Mouse (Mus musculus) spleen, adult 2 months (tissue): ENCODE measurements around the gene Abo. TPM values are rescaled to one million over a fixed set of nuclear protein-coding genes. Genes with fewer than 3 reads are reported as not detected.

ENCODE experiments used
- DNase-seq, 2 experiments: peaks; one replicate each; pipeline versions ENCODE4 v3.0.0 to v3.0.0-alpha.2; 2012 to 2021; ENCODE audit warnings: low spot score in 2 of 2, low read depth in 1 of 2
- H3K27ac ChIP-seq: fragments of 200-500 bp; 2 replicates; pipeline ENCODE4 v1.5.1; 2012; ENCODE audit warnings: low read length, inconsistent platforms; ENCODE audit not compliant: insufficient read depth
- H3K27me3 ChIP-seq: fragments of 200-500 bp; 2 replicates; pipeline ENCODE4 v1.6.1; 2012; ENCODE audit warnings: mild to moderate bottlenecking, moderate library complexity, low read length, inconsistent platforms; ENCODE audit not compliant: control insufficient read depth, insufficient read depth
- H3K36me3 ChIP-seq: fragments of 200-500 bp; 2 replicates; pipeline ENCODE4 v1.6.1; 2012; ENCODE audit warnings: mild to moderate bottlenecking, low read length, inconsistent platforms; ENCODE audit not compliant: control insufficient read depth, insufficient read depth
- H3K4me1 ChIP-seq: fragments of 200-500 bp; 2 replicates; pipeline ENCODE4 v1.6.1; 2011; ENCODE audit warnings: inconsistent platforms; ENCODE audit not compliant: control insufficient read depth, insufficient read depth, insufficient read length
- H3K4me3 ChIP-seq: fragments of 200-500 bp; 2 replicates; pipeline ENCODE4 v1.5.1; 2011; ENCODE audit warnings: mild to moderate bottlenecking, inconsistent platforms; ENCODE audit not compliant: insufficient read depth, insufficient read length; ENCODE audit errors: extremely low read depth
- CTCF ChIP-seq: fragments of 200-500 bp; IDR thresholded peaks from 2 replicates; pipeline ENCODE4 v1.5.1; 2011; ENCODE audit warnings: mild to moderate bottlenecking, inconsistent platforms; ENCODE audit not compliant: insufficient read depth, insufficient read length, insufficient replicate concordance; ENCODE audit errors: extremely low read depth
- POLR2A ChIP-seq: fragments of 200-500 bp; IDR thresholded peaks from 2 replicates; pipeline ENCODE4 v1.6.1; 2011; ENCODE audit warnings: low read depth, low read length, inconsistent platforms
- WGBS: fragments of 180-500 bp; shearing (Covaris S2); methylation state at CpG from one replicate; pipeline ENCODE4 v1.1.7; 2018; 5-methylcytosine and 5-hydroxymethylcytosine counted together
- polyA plus RNA-seq: library from polyadenylated mRNA; depleted of rRNA; stranded (reverse); fragments of >200 nt; gene quantifications from 2 replicates; pipeline ENCODE4 v1.2.3, GENCODE M21; 2012; rRNA removed

Gene Abo
- not detected in 2 replicates for polyA plus RNA-seq

DNA sequence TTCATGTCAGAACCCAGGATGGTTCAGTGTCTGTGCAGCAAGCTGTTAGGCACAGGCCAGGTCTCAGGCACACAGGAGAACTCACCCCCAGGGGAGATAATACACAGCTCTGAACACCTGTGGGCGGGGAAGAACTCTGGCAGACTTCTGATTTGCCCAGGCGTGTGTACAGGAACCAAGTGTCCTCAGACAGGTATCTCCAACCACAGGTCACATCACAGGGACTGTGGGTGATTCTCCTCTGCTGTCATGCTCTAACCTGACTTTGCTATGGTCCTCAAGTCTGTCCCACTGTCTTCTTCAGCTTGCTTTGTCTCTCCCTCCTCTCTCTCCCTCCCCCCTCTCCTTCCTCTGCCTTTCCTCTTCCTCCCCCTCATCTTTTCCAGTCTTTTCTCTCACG is at the start of gene Abo:
Gene Abo (minus strand): TSS at position 101 of the 400 bp plus-strand sequence.
- DNase-seq: no peak
- H3K4me3 ChIP-seq: no peak within 1 kb of the TSS
- no peaks in the 10 kb centered on the region for H3K27me3 ChIP-seq
- H3K27ac ChIP-seq: no peak within 1 kb of the TSS
- TF ChIP-seq POLR2A (no peak), CTCF (no peak)
- no peaks in the 10 kb centered on the region for H3K36me3 ChIP-seq
- 64% methylated on average over 3 of the region's 3 CpGs for WGBS
- no peaks in the 10 kb centered on the region for H3K4me1 ChIP-seq

DNA sequence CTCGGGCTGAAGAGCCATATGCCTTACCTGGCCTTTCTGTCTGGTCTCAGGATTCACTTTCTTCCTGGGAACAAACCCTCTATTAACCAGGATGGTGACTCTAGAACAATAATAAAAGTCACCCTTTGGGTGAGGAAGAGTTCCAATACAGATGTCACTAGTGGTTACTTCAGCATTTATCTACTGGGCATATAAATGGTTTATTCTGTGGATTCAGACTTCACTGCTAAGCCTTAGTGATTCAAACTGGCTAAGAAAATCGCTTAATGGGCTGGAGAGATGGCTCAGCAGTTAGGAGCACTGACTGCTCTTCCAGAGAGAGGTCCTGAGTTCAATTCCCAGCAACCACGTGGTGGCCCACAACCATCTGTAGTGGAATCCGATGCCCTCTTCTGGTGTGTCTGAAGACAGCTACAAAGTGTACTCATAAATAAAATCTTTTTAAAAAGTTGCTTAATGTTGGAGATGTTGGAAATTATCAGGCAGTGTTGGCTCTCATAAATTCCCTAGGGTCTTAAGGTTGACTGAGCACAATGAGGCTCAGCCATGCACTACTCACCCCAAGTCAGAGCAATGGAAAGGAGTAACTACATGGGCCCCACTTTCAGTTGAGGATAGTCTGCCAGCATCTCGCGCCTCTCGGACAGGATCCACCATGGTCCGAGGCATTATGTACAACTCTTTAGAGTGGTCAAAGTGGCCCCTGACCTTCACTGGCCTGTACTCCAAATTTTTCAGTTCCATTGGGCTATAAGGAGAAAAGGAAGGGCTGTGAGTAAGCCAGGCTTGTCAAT is 49.6 kb upstream of the Abo start:
- WGBS: 65% methylated on average over 8 of the region's 8 CpGs
- Histone ChIP-seq H3K4me1 (peaks cover 15% of the 10 kb centered on the region; the same call in 1 of the 2 replicates), H3K27me3 (no peaks in the 10 kb centered on the region), H3K36me3 (peaks cover 23% of the 10 kb centered on the region), H3K27ac (no peak overlapping the region), H3K4me3 (no peak overlapping the region)
- no peak for DNase-seq
- TF ChIP-seq POLR2A (no peak), CTCF (no peak)

DNA sequence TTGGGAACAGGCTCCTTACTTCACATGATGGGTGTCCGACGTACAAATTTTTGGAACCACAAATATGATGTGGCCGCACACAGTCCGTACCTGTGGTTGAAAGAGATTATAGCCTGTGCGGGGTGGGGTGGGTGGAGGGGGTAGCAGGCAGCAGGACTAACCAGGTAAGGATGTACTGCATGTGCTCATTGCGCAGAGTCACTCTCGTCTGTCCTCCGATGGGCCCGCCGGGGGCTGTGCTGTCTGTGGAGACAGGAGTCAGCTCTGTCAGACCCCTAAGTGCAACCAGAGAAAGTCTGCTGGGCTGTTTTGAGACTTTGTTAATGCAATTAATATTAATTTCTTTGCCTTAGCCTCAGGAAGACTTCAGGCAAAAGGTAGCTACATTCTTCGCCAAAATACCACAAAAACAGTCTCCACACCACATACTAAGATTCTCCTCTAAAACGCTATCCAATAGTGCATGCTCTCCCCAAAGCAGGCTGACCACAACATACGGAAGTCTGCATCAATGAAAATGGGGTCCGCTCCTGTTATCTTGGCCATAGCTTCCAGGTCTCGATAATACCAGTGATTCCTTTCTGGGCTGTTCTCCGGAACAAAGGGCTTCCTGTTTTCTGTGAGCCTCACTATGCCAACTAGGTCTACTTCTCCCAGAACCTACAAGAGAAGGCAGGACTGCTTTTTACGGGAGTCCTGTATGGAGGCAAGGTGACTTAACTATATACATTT is 48.8 kb upstream of the Abo start:
- Histone ChIP-seq H3K27ac (no peak overlapping the region), H3K36me3 (peaks cover 17% of the 10 kb centered on the region), H3K4me3 (no peak overlapping the region), H3K4me1 (peaks cover 15% of the 10 kb centered on the region; the same call in 1 of the 2 replicates), H3K27me3 (no peaks in the 10 kb centered on the region)
- no peak for DNase-seq
- WGBS: 84% methylated on average over 17 of the region's 17 CpGs
- TF ChIP-seq CTCF: no peak
- TF ChIP-seq POLR2A: no peak

DNA sequence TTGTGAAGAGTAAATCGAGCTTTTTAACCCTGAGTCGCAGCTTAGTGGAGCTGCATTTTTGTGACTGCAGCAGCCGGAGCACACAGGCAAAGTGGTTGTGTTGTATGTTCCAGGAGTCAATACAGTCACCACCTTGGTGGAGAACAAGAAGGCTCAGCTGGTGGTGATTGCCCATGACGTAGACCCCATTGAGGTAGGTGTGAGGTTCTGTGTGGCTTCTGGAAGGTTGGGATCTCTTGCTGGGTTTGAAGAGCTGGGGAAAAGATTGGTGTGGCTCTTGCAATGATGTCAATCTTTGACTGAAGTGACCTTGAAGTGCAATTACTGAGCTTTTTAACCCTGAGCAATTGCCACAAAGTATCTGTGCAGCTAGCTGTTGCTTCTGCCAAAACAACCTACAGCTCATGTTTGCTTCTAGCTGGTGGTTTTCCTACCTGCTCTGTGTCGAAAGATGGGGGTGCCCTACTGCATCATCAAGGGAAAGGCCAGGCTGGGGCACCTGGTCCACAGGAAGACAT is 47.5 kb upstream of the Abo start:
- Histone ChIP-seq H3K4me3 (no peak overlapping the region), H3K4me1 (peaks cover 13% of the 10 kb centered on the region; the same call in 1 of the 2 replicates), H3K27ac (no peak overlapping the region), H3K27me3 (no peaks in the 10 kb centered on the region), H3K36me3 (peaks cover 21% of the 10 kb centered on the region)
- no peak for DNase-seq
- 71% methylated on average over 5 of the region's 5 CpGs for WGBS
- no peak for TF ChIP-seq POLR2A
- TF ChIP-seq CTCF: no peak

DNA sequence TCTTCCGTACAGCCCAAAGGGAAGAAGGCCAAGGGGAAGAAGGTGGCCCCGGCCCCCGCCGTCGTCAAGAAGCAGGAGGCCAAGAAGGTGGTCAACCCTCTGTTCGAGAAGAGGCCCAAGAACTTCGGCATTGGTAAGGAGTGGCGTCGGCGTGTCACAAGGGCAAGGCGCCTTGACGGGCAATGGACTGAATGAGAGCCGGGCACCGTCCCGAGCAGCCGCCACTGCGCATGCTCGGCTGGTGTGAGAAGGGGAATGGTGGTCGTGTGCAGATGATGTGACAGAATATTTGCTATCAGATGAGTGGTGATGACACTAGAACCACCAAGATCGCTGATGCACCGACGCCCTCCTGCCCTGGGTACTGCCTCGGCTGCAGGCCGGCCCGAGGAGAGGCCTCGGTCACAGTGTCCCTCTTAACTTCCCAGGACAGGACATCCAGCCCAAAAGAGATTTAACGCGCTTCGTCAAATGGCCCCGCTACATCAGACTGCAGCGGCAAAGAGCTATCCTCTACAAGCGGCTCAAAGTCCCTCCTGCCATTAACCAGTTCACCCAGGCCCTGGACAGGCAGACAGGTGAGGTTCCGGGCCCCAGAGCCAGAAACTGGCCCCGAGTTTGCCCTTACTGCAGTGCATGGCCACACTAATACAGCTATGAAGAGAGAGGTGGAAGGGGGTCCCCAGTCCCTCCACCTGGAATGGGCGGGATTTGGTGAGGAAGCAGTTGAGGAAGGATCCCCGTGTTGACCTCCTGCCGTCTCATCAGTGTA is 46.4 kb upstream of the Abo start:
- WGBS: 1% methylated on average over 37 of the region's 37 CpGs
- H3K4me1 ChIP-seq: peaks cover 9% of the 10 kb centered on the region; the same call in 1 of the 2 replicates
- H3K27me3 ChIP-seq: no peaks in the 10 kb centered on the region
- peak overlapping the region; percentile 84 for H3K27ac ChIP-seq
- H3K36me3 ChIP-seq: peaks cover 21% of the 10 kb centered on the region
- DNase-seq: peak in 1 of 2 experiments; percentile 41
- TF ChIP-seq POLR2A (no peak), CTCF (no peak)
- peak overlapping the region; percentile 77 for H3K4me3 ChIP-seq
